Mouse (Mus musculus): ENCODE data around the gene Dock4. TPM values are rescaled to one million over a fixed set of nuclear protein-coding genes. Genes with fewer than 3 reads are reported as not detected.
A peak's percentile ranks its signal among the peaks of the same experiment; 100 is the strongest.

The Dock4 gene
- polyA plus RNA-seq, 1 experiment from 2014 or later: 7.3 TPM

DNA sequence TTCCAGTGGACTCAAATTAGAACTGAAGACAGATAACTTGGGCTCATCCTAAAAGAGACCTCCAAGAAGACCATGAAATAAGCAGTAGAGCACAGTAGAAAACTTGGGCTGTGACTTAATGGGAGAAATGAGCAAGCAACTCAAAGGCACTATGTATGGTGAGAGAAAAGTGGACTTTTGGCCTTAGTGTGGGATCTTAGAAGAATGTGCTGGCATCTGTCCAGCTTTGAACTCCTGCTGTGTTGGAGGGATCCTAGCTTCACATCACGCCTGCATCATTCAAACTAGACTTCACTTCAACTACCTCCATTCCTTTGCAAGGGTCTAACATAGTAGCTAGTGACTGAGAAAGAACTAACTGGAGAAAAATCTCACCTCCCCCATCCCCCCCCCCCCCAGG lies 443.1 kb downstream of the Dock4 start:
- peak overlapping the region; percentile 26; the same call in 1 of the 2 replicates for H3K4me2 ChIP-seq
- no peaks in the 10 kb centered on the region for H3K27me3 ChIP-seq (replicated peaks)
- ATAC-seq (ENCODE audit: insufficient number of reproducible peaks, low FRiP score): no peak
- 40% methylated on average over 1 of the region's 1 CpGs for WGBS
- H3K9me3 ChIP-seq (replicated peaks): no peaks in the 10 kb centered on the region
- no peak overlapping the region for H3K4me3 ChIP-seq
- peak overlapping the region; percentile 38 for H3K27ac ChIP-seq (ENCODE audit: poor library complexity, severe bottlenecking)
- no peak overlapping the region for H3K9ac ChIP-seq
- H3K4me1 ChIP-seq (replicated peaks): peaks cover 10% of the 10 kb centered on the region; the same call in 1 of the 2 replicates
- H3K36me3 ChIP-seq: no peaks in the 10 kb centered on the region

- Histone ChIP-seq H3K36me3 (no peaks in the 10 kb centered on the region), H3K27ac (ENCODE audit: poor library complexity, severe bottlenecking) (no peak overlapping the region), H3K4me3 (no peak overlapping the region), H3K9ac (no peak overlapping the region), H3K9me3 (replicated peaks) (no peaks in the 10 kb centered on the region), H3K27me3 (replicated peaks) (no peaks in the 10 kb centered on the region), H3K4me2 (no peak overlapping the region), H3K4me1 (replicated peaks) (peaks cover 10% of the 10 kb centered on the region; the same call in 1 of the 2 replicates)
- ATAC-seq (ENCODE audit: insufficient number of reproducible peaks, low FRiP score): no peak
- 79% methylated on average over 3 of the region's 3 CpGs for WGBS
These were observed 443.8 kb downstream of the Dock4 start for GRCm38 (mm10) chr12:40889534-40889933.

GRCm38 (mm10) chr12:40891168-40891567 lies 445.4 kb downstream of the Dock4 start:
- Histone ChIP-seq H3K4me2 (no peak overlapping the region), H3K4me3 (no peak overlapping the region), H3K27me3 (replicated peaks) (no peaks in the 10 kb centered on the region), H3K36me3 (no peaks in the 10 kb centered on the region), H3K27ac (ENCODE audit: poor library complexity, severe bottlenecking) (no peak overlapping the region), H3K9ac (no peak overlapping the region), H3K4me1 (replicated peaks) (peaks cover 10% of the 10 kb centered on the region; the same call in 1 of the 2 replicates), H3K9me3 (replicated peaks) (no peaks in the 10 kb centered on the region)
- ATAC-seq (ENCODE audit: insufficient number of reproducible peaks, low FRiP score): no peak

DNA sequence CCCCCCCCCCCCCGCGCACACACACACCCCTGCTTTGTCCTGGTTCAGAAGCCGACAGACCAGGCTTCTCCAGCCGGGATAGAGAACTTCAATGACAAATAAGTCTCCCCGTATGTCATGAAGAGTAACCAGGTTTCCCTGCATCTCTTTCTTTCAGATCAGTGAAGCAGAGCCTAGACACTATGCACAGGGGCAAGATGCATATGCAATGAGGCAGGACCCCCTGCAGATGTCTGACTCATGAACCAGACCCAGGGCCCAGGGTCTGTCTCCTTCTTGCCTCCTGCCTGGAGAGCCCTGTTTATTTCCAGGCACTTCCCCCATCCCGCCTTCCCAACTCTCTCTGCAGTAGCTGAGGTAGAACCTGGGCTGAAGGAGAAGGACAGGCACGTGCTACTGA lies 448.0 kb downstream of the Dock4 start:
- H3K27me3 ChIP-seq (replicated peaks): no peaks in the 10 kb centered on the region
- WGBS: 64% methylated on average over 5 of the region's 7 CpGs
- no peak for ATAC-seq (ENCODE audit: insufficient number of reproducible peaks, low FRiP score)

DNA sequence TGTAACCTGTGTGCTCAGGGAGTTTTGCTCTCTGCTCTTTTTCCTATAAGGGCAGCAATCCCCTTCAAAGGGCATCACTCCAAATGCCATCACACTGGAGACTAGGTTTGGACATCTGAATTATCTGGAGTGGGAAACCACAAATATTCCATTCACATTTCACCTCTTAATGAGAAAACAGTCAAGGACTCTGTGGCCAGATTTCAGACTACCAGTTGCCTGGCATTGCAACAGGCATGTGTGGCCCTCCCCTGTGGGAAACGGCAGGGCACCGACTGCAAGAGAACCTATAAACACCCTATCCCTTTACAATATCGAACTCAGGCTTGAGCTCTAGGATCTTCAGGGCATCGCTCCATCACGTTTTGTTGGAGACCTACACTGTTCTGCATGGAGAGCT lies 448.9 kb downstream of the Dock4 start:
- H3K9me3 ChIP-seq (replicated peaks): no peaks in the 10 kb centered on the region
- no peak overlapping the region for H3K4me2 ChIP-seq
- no peak overlapping the region for H3K27ac ChIP-seq (ENCODE audit: poor library complexity, severe bottlenecking)
- H3K4me1 ChIP-seq (replicated peaks): no peaks in the 10 kb centered on the region
- no peak overlapping the region for H3K9ac ChIP-seq
- H3K27me3 ChIP-seq (replicated peaks): no peaks in the 10 kb centered on the region
- no peak overlapping the region for H3K4me3 ChIP-seq
- H3K36me3 ChIP-seq: no peaks in the 10 kb centered on the region
- no peak for ATAC-seq (ENCODE audit: insufficient number of reproducible peaks, low FRiP score)
- 90% methylated on average over 5 of the region's 5 CpGs for WGBS

More for the DNA sequence above, 448.0 kb downstream of the Dock4 start:
- Histone ChIP-seq H3K4me1 (replicated peaks) (peaks cover 3% of the 10 kb centered on the region; the same call in 1 of the 2 replicates), H3K4me2 (no peak overlapping the region), H3K9ac (no peak overlapping the region), H3K27ac (ENCODE audit: poor library complexity, severe bottlenecking) (no peak overlapping the region), H3K4me3 (no peak overlapping the region), H3K36me3 (no peaks in the 10 kb centered on the region), H3K9me3 (replicated peaks) (no peaks in the 10 kb centered on the region)

Other genes with a start within 250 kb of the Dock4 start
- 28.4 and 28.7 TPM in 2 replicates for gene Lsmem1, start 246.5 kb upstream of the Dock4 start, polyA plus RNA-seq (2016; fragmentation: Nextera tagmentation; extraction: Ambion mirVana)
- 115 and 118 TPM in 2 replicates for gene Ifrd1, start 197.4 kb upstream of the Dock4 start, polyA plus RNA-seq (2016; fragmentation: Nextera tagmentation; extraction: Ambion mirVana)
- gene Zfp277, start 50 bp upstream of the Dock4 start, polyA plus RNA-seq (2016; fragmentation: Nextera tagmentation; extraction: Ambion mirVana): 25.6 and 30.2 TPM in 2 replicates